Mouse (Mus musculus): ENCODE results near the gene Uevld. TPM values are rescaled to one million over a fixed set of nuclear protein-coding genes. Genes with fewer than 3 reads are reported as not detected.
"Not testable (repeated sequence)": the region's sequence is repeated elsewhere in the genome, so short reads cannot be mapped to it uniquely, and the experiment has no call there.

Gene Uevld
- polyA plus RNA-seq, 1 experiment from 2014 or later: 11.6 TPM

- H3K4me3 ChIP-seq (replicated peaks): no peak overlapping the region
- H3K27ac ChIP-seq: no peak overlapping the region
- peaks cover 16% of the 10 kb centered on the region for H3K4me1 ChIP-seq (replicated peaks)
- no peaks in the 10 kb centered on the region for H3K9me3 ChIP-seq
- H3K36me3 ChIP-seq: peaks cover 54% of the 10 kb centered on the region
- no peak overlapping the region for H3K4me2 ChIP-seq
- H3K27me3 ChIP-seq: no peaks in the 10 kb centered on the region
- ATAC-seq (ENCODE audit: insufficient number of reproducible peaks, insufficient read depth, low FRiP score, low TSS enrichment, low read depth): no peak
- WGBS: 89% methylated on average over 3 of the region's 3 CpGs
- no peak overlapping the region for H3K9ac ChIP-seq (replicated peaks)
Measured at GRCm38 (mm10) chr7:46916376-46916775, 42.0 kb downstream of the Uevld start.

- H3K27me3 ChIP-seq: no peaks in the 10 kb centered on the region
- no peaks in the 10 kb centered on the region for H3K9me3 ChIP-seq
- no peak overlapping the region for H3K4me2 ChIP-seq
- H3K4me3 ChIP-seq (replicated peaks): no peak overlapping the region
- no peak for ATAC-seq (ENCODE audit: insufficient number of reproducible peaks, insufficient read depth, low FRiP score, low TSS enrichment, low read depth)
- H3K27ac ChIP-seq: no peak overlapping the region
- H3K9ac ChIP-seq (replicated peaks): no peak overlapping the region
- no peaks in the 10 kb centered on the region for H3K4me1 ChIP-seq (replicated peaks)
- WGBS: 96% methylated on average over 3 of the region's 3 CpGs
- peaks cover 90% of the 10 kb centered on the region for H3K36me3 ChIP-seq
Measured at GRCm38 (mm10) chr7:46911250-46911649, 47.1 kb downstream of the Uevld start.

DNA sequence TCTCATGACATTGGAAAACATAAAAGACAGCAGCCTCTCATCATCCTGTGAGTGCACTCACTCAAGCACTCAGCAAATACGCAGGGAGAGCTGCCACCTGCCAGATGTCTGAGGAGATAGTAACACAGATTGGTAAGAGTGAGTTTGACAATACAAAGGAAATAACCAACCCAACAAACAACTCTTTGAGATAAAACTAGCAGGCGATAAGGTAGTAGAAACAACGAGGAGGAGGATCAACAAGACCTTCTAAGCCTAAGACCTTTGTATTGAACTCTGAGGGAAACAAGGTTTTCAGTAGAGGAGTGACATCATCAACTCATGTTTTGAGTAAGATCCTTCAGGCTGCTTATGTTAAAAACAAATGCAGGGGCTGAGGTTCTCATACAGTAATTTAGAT is 59.0 kb downstream of the Uevld start:
- Histone ChIP-seq H3K36me3 (peaks cover 96% of the 10 kb centered on the region), H3K27ac (no peak overlapping the region), H3K9me3 (no peaks in the 10 kb centered on the region), H3K27me3 (no peaks in the 10 kb centered on the region), H3K4me1 (replicated peaks) (no peaks in the 10 kb centered on the region), H3K9ac (replicated peaks) (no peak overlapping the region), H3K4me2 (no peak overlapping the region), H3K4me3 (replicated peaks) (no peak overlapping the region)
- no peak for ATAC-seq (ENCODE audit: insufficient number of reproducible peaks, insufficient read depth, low FRiP score, low TSS enrichment, low read depth)
- 94% methylated on average over 3 of the region's 3 CpGs for WGBS

DNA sequence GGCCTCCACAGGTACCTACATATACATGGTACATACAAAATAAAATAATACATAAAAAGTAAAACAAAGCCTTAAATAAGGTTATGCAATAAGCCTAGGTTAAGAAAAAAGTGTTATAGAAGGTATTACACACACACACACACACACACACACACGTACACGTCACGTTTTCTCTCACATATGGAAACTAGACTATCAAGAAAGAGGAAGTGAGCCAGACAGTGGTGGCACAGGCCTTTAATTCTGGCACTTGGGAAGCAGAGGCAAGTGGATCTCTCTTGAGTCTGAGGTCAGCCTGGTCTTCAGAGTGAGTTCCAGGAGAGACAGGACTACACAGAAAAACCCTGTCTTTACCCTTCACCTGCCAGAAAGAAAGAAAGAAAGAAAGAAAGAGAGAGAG is 62.8 kb downstream of the Uevld start:
- Histone ChIP-seq H3K9me3 (no peaks in the 10 kb centered on the region), H3K27me3 (no peaks in the 10 kb centered on the region), H3K4me2 (no peak overlapping the region), H3K4me3 (replicated peaks) (no peak overlapping the region), H3K36me3 (peaks cover 98% of the 10 kb centered on the region), H3K27ac (no peak overlapping the region), H3K4me1 (replicated peaks) (no peaks in the 10 kb centered on the region), H3K9ac (replicated peaks) (no peak overlapping the region)
- 87% methylated on average over 3 of the region's 3 CpGs for WGBS
- ATAC-seq (ENCODE audit: insufficient number of reproducible peaks, insufficient read depth, low FRiP score, low TSS enrichment, low read depth): no peak

- no peaks in the 10 kb centered on the region for H3K9me3 ChIP-seq
- H3K4me1 ChIP-seq (replicated peaks): no peaks in the 10 kb centered on the region
- peaks cover 60% of the 10 kb centered on the region for H3K36me3 ChIP-seq
- no peak overlapping the region for H3K9ac ChIP-seq (replicated peaks)
- no peak overlapping the region for H3K4me2 ChIP-seq
- no peak overlapping the region for H3K4me3 ChIP-seq (replicated peaks)
- H3K27ac ChIP-seq: no peak overlapping the region
- WGBS: 84% methylated on average over 3 of the region's 3 CpGs
- no peaks in the 10 kb centered on the region for H3K27me3 ChIP-seq
- no peak for ATAC-seq (ENCODE audit: insufficient number of reproducible peaks, insufficient read depth, low FRiP score, low TSS enrichment, low read depth)
Measured at GRCm38 (mm10) chr7:46883304-46883703, 75.0 kb downstream of the Uevld start.

GRCm38 (mm10) chr7:46881941-46882340 is 76.4 kb downstream of the Uevld start:
- H3K4me1 ChIP-seq (replicated peaks); H3K9me3 ChIP-seq; H3K27ac ChIP-seq; ATAC-seq (ENCODE audit: insufficient number of reproducible peaks, insufficient read depth, low FRiP score, low TSS enrichment, low read depth); H3K4me3 ChIP-seq (replicated peaks); H3K27me3 ChIP-seq; H3K9ac ChIP-seq (replicated peaks); H3K4me2 ChIP-seq: not testable (repeated sequence)
- WGBS: 79% methylated on average over 8 of the region's 8 CpGs
- H3K36me3 ChIP-seq: peaks cover 47% of the 10 kb centered on the region

DNA sequence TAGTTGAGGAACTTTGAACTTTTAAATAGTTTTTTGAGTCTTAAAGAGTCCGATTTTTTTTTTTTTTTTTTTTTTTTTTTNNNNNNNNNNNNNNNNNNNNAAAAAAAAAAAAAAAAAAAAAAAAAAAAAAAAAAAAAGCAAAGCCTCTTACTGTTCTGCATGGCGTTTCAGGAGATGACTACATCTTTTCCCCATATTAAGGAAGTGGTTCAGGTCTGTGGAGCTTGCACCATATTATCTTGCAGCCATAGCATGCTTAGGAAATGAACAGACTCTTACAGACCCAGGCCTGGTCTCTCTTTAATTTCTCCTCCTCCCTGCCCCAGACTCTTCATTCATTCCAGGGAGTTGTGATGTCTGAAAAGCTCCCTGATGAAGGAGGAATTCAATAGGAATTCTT is 77.3 kb downstream of the Uevld start:
- no peaks in the 10 kb centered on the region for H3K27me3 ChIP-seq
- ATAC-seq (ENCODE audit: insufficient number of reproducible peaks, insufficient read depth, low FRiP score, low TSS enrichment, low read depth): no peak
- H3K9me3 ChIP-seq: no peaks in the 10 kb centered on the region
- no peak overlapping the region for H3K27ac ChIP-seq
- H3K9ac ChIP-seq (replicated peaks): no peak overlapping the region
- peaks cover 37% of the 10 kb centered on the region for H3K36me3 ChIP-seq
- no peaks in the 10 kb centered on the region for H3K4me1 ChIP-seq (replicated peaks)
- no peak overlapping the region for H3K4me2 ChIP-seq
- WGBS: 96% methylated on average over 2 of the region's 2 CpGs
- no peak overlapping the region for H3K4me3 ChIP-seq (replicated peaks)

DNA sequence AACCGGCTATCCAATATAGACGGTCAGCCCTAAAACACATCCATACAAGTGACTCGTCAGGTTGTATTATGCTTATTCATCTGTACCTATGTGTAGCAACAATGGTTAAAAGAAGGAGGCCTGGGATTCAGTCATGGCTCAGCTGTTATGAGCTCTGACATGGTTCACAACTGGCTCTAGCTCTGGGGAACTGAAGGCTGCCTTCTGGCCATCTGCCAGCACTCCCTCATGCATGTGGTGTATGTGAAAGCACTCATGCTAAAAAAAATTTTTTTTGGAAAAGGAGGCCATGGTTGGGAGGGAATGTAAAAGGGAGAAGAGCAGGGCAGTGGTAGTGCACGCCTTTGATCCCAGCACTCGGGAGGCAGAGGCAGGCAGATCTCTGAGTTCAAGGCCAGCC is 78.5 kb downstream of the Uevld start:
- H3K27me3 ChIP-seq: no peaks in the 10 kb centered on the region
- H3K36me3 ChIP-seq: peaks cover 26% of the 10 kb centered on the region
- H3K27ac ChIP-seq: no peak overlapping the region
- H3K9me3 ChIP-seq: no peaks in the 10 kb centered on the region
- no peak for ATAC-seq (ENCODE audit: insufficient number of reproducible peaks, insufficient read depth, low FRiP score, low TSS enrichment, low read depth)
- H3K4me3 ChIP-seq (replicated peaks): no peak overlapping the region
- WGBS: 94% methylated on average over 5 of the region's 5 CpGs
- no peak overlapping the region for H3K4me2 ChIP-seq
- H3K4me1 ChIP-seq (replicated peaks): no peaks in the 10 kb centered on the region
- no peak overlapping the region for H3K9ac ChIP-seq (replicated peaks)

DNA sequence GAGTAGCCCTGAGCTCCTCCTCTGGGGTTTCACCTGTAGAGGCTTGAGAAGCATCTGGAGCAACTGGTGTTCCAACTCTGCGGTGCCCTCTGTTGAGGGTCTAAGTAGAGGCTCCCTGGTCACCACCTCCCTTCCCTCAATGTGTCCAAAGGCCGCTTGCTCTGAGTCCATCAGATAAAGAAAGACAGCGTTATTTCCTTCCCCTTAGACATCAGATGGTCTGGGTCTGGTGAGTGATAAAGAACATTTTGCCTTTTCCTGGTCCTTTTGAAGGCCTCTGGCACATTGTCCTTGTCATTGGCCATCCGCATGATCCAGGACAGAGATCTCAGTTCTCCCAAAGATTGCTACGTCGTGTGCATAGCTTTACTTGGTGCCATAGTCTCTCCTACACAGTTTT is 81.1 kb downstream of the Uevld start:
- ATAC-seq (ENCODE audit: insufficient number of reproducible peaks, insufficient read depth, low FRiP score, low TSS enrichment, low read depth): no peak
- Histone ChIP-seq H3K27ac (no peak overlapping the region), H3K36me3 (0 out of 2 replicates have a peak, but pooled peaks cover 5% of the 10 kb centered on the region), H3K4me2 (no peak overlapping the region), H3K9me3 (no peaks in the 10 kb centered on the region), H3K4me1 (replicated peaks) (no peaks in the 10 kb centered on the region), H3K27me3 (no peaks in the 10 kb centered on the region), H3K4me3 (replicated peaks) (no peak overlapping the region), H3K9ac (replicated peaks) (no peak overlapping the region)
- 82% methylated on average over 6 of the region's 6 CpGs for WGBS

GRCm38 (mm10) chr7:46876841-46877240 is 81.5 kb downstream of the Uevld start:
- ATAC-seq (ENCODE audit: insufficient number of reproducible peaks, insufficient read depth, low FRiP score, low TSS enrichment, low read depth): no peak
- Histone ChIP-seq H3K27ac (no peak overlapping the region), H3K36me3 (0 out of 2 replicates have a peak, but pooled peaks cover 5% of the 10 kb centered on the region), H3K27me3 (no peaks in the 10 kb centered on the region), H3K9ac (replicated peaks) (no peak overlapping the region), H3K4me3 (replicated peaks) (no peak overlapping the region), H3K4me1 (replicated peaks) (no peaks in the 10 kb centered on the region), H3K9me3 (no peaks in the 10 kb centered on the region), H3K4me2 (no peak overlapping the region)
- WGBS: 65% methylated on average over 4 of the region's 4 CpGs

Measured in limb, embryonic 12.5 days (tissue).